Mouse (Mus musculus): ENCODE data around the gene Sgms1.

The Sgms1 gene

DNA sequence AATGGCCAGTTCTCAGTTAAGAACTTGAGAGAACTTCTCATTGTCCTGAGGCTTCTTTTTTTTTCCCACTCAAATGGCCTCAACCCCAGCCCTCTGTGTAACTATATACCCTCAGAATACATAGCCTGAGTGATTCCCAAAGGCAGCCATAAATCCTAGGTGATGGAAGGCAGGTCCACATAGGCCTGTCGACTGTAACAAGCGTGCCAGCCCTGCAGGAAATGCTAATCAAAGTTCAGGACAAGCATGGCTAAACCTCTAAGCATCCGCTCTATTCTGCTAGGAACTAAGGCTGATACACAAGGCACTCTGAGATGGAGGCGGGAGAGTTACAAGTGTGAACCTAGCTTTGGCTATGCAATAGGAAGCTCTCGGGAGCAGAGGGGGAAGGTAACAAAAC, 151.8 kb downstream of the Sgms1 start:
- no peak for DNase-seq

GRCm38 (mm10) chr19:32237173-32237583, 152.3 kb downstream of the Sgms1 start:
- no peak for DNase-seq

- no peak for DNase-seq
Observed at GRCm38 (mm10) chr19:32234717-32235434, 154.6 kb downstream of the Sgms1 start.

GRCm38 (mm10) chr19:32231292-32231691, 158.2 kb downstream of the Sgms1 start:
- no peak for DNase-seq

DNA sequence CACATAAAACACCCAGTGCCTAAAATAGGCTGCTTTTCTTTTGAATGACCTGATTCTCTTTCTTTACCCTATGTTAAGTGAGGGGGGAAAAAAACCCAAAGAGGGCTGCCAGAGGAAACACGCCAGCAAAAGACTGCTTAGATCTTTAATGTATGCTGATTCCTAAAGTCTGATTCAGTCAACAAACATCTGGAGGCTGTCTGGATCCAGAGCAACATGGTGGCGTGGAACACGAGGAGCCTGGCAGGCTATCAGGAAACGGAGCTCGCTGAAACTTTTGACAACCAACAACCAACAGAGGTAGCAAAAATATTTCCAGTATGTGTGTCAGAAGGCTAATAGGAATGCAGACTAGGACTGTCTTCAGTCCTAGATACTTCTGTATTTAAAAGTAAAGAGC, 158.7 kb downstream of the Sgms1 start:
- DNase-seq: no peak

DNA sequence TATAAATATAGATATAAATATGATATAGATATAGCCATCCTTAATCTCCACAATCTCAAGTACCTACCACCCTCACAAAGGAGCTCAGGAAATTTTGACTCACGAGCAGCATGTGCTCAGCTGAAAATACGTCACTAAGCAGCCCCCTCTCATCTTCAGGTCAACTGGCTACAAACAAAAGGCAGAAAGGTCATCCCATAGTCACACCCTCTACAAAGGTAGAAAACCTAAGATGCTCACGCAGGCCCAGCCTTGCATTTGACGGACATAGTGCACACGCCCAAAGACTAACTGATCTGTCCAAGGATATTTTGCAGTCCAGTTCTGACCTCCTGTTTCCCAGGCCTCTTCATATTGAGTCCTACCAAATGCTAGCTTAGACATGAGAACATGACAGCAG, 159.2 kb downstream of the Sgms1 start:
- no peak for DNase-seq

- DNase-seq: no peak
Observed at GRCm38 (mm10) chr19:32229776-32230175, 159.7 kb downstream of the Sgms1 start.

DNA sequence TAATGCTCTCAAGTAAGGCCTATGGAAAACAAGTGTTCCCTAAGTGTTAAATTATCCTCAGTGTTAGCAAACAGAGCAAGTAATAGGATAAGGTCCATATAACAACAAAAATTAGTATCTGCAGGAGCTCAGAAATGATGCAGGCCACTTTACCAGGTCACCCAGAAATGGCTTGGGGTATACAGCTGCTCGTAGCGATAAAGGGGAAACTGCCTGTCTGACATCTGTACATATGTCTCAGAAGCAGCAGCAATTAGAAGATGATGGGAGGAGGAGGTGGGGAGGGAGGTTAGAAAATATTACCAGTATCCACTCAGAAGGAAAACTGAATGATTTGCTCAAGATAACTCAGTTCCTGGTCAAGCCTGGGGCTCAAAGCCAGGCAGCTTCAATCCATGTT, 162.3 kb downstream of the Sgms1 start:
- no peak for DNase-seq

- DNase-seq: no peak
Observed at GRCm38 (mm10) chr19:32225097-32225490, 164.4 kb downstream of the Sgms1 start.

DNA sequence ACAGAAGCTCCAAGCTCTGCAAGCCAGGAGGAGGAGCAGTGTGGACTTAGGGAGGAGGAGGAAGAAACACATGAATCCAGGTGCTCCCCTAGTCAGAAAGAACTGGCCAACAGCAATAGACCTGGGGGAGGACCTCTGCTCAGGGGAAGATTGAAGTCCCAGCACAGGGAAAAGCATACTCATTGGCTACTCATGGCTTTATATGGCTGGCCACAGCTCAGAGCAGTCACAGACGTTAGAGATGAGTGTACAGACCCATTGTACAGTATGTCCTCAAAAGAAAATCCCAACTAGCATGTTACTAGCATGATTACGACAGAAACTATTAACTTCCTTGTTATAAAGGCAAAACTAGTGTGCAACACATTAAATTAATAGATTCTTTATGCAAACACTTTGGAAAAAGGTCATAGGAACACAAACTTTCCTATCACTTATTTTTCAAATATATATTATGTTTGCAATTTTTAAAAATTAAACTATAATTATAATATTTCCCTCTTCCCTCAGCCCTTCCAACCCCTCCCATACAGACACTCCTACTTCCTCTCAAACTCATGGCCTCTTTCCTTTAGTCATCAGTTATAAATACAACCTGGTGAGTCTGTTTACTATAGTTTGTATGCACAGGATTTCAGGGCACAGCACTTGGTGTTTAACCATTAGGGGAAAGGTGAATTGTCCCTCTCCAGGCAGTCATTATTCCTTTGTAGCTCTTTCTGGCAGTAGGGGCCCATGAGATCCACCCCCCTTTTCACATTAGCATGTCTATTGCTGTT, 165.0 kb downstream of the Sgms1 start:
- no peak for DNase-seq

GRCm38 (mm10) chr19:32223751-32224174, 165.8 kb downstream of the Sgms1 start:
- no peak for DNase-seq

DNA sequence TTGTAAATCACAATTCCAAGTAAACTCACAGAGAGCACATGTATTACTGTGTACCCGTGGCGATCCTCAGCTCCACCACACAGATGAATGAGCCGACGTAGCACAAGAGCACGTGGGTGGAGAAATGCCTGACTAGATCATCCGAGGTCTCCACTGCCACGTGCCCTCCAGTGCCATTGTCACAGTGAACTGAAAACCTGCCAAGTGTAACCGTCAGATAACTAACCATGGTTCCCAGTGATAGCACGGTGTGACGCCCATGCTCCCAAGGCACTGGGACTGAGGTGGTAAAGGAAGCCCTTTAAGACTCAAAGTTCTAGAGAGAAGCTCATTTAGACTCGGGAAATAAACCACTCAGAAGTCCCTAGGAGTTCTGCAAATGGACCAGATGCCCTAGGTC, 167.4 kb downstream of the Sgms1 start:
- DNase-seq: no peak

DNA sequence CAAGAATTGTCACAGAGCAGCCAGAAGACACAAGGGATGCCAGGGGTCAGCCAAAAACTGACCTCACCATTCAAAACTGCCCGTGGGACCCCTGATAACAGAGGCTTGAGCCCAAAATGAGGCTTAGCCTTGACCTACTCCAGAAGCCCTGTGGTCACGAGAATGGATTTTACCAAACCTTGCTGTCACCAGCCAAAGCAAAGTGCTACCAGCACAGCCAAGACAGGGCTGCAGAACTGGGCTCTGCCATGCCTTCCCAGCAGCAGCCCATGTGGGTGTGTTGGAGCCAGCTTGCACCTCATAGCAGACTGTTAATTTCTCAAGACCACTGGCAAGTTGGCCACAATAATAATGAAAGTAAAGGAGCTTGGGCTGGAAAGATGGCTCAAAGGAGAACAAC, 168.5 kb downstream of the Sgms1 start:
- no peak for DNase-seq

DNA sequence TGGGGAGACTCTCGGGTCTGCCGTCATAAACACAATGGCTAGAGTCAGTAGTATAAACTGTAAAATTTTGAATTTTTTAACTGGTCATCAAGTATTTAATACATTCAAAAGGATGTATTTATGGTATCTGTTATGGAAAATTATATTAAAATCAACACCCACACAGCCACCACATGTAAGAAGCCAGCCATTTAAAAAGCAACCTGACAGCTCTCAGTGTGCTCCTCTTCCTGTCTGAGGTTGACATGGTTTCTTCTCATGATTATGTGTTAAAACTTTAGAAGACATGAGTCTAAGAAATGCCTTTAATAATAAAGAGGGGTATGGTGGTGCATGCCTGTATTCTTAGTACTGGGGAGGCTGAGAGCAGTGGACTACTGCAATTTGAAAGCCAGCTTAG, 172.8 kb downstream of the Sgms1 start:
- no peak for DNase-seq

DNA sequence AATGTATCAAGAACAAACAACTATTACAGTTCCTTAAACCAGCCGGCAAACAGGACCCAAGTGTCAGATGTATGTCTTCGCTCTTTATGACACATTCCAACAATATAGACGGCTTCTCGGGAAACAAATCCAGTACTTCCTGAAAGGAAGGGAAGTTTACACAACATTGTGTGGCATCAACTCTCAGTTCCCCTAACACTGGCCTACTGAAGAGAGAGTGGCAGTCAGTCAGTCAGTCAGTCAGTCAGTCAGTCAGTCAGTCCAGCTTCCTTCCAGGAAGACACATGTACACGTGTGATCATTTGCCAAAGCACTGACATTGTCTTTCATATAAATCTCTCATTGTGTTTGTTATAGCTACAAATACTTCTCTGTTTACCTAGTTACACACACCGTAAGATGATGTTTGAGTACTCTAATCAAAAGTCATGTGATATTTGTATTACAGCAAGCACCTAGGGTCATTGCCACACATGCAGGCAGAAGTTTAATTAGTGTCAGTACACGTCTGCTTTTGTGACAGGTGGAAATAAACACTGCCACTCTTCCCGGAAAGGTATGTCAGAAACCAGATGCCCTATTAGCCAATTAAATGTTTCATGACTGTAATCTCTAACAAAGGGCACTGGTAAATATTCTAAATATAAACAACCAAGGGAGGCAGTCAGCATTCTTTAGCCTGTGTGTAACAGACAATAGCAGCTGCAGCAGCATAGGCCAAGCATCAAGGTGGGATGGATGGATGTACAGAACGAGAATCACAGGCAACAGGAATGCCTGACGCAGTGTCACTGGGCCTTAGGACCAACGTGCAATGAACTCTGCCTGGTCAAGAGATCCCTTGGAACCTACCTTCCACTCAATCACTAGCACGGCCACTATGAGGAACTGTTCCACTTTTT, 174.4 kb downstream of the Sgms1 start:
- DNase-seq: no peak

- DNase-seq: no peak
Observed at GRCm38 (mm10) chr19:32213577-32213976, 175.9 kb downstream of the Sgms1 start.

GRCm38 (mm10) chr19:32211293-32211585, 178.3 kb downstream of the Sgms1 start:
- DNase-seq: no peak

DNA sequence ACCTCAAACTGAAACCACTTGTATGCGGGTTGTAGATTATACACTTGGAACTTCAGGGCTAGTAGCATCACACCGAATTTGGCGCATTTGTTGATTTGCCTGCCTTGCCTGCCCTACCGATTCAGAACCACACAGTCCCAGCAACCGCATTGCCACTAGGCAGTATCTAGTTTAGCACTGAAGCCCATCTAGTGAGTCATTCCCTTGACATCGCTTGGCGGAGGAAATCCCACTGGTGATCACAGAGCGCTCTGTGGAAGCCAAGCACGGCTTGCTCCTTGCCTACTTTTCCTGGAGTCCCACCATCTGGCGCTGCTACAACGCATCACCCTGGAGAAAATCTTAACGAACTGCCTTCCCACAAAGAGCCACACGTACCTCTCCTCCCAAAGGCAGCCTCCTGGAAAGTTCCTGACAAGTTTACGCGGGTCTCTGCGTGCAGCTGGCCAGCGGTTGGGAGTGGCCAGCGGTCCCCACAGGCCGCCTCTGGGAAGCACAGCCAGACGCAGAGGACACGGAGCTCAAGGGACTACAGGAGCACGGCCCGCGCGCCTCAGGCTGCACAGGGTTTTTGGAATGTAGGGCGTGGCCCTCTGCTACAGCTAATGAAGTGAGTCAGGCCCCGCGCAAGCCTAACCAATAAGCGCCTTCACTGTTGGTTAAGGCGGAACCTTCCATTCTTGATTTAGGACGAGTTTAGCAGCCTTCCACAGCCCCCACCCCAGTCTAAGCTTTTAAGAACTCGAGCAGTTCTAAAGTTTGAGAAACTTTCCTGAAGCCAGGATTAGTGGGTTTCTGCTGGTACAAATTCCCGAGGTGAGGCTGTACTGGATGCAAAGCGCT, 178.8 kb downstream of the Sgms1 start:
- DNase-seq: peak; percentile 25

DNA sequence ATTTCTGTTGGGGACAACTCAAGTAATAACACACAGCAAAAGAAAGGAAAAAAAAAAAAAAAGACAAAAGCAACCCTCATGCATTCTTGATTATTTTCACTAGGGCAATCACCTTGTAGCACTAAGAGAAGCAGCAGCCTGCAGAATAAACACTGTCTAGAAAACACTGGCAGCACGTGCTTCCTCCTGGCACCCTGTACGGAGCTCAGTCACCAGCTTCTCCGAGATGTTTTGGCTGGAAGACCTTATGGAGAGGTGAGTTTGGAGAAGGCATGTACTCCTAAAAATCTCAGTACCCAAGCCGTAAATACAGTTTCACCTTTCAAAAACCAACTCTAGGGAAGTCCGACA, 179.4 kb downstream of the Sgms1 start:
- no peak for DNase-seq

DNA sequence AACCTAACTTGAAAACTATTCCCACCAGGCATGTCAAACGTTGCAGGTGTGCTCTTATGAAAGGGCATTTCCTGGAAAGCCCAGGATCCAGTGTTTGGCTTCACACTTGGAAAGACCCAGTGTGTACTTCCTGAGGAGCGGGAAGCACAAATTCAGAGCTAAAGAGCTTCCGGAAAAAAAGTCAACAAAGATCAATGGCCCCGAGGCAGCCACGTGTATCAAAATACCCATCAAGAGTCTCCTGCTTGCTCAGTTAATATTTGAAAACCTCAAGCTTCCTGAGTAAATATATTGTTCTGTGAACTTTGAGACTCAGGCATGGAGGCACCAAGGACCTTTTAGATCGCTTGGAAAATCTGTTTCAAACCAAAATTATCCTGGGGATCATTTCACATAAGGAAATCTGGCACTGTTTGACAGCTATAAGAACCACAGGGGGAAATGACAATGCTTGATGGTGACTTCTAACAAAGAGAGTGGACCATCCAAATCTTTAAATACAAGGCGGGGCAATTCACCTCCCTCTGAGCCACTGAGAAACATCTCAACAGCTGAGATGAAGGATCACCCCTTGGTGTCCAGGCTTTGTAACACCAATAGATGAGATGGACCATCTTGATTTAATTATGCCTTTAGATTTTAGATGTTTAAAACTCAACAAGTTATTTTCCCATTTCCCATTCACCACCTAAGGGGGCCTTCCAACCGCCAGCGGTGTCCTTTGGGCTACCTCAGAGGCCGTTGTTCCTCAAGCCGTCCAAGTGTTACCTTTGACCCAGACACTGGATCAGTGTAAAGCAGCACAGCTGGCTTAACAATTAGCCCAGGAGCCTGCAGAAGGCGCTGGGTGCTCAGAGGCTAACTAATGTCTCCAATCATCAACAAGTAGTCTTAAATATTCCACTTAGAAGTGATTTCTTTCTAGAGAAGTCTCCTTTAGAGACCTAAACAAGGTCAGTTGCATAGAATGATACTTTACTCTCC, 187.1 kb downstream of the Sgms1 start:
- no peak for DNase-seq

DNA sequence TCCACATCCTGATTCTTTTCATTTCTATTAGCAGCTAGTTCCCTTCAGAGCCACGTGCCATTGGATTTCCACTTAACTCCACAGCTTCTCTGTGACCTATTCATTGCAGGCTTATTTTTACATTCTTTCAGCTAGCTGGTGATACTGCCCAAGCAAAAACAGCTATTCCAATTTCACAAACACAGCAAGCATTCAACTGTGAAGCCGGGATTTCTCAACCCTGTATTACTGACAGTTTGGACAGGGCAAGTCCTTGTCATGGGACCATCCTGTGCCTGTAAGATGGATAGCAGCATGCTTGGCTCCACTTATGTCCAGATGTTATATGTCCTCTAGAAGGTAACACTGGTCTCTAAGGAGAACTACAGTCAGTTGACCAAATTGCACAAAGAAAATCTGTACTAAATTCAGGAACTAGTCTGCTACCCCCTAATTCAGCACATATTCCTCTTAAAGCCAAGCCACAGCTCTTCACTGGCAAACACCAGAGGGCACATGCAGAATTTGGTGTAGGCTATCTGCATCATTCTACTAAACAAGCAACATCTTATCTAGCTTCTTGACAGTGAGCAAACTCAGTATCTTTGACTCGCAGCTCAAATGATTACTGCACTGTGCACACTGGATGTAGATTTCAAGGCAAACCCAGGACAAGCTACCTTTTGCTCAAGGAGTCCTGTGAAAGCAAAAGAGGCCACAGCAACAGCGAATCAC, 189.5 kb downstream of the Sgms1 start:
- no peak for DNase-seq
